Mouse (Mus musculus) heart, postnatal 25 days (tissue): Measurements from ENCODE around the gene Olfml2a. TPM values are rescaled to one million over a fixed set of nuclear protein-coding genes. Genes with fewer than 3 reads are reported as not detected.
A peak's percentile ranks its signal among the peaks of the same experiment; 100 is the strongest.
"Not testable (repeated sequence)": the region's sequence is repeated elsewhere in the genome, so short reads cannot be mapped to it uniquely, and the experiment has no call there.

Experiments
- DNase-seq: peaks from one replicate; pipeline ENCODE4 v3.0.0; 2022; ENCODE audit warnings: low spot score
- intact Hi-C: fragments of 180-260 bp; cut with DNase I; formaldehyde crosslinking; loops from one replicate; pipeline ENCODE4 v1.15.1; 2025
- total RNA-seq, 2 experiments: library from RNA; stranded (reverse); gene quantifications; 2 replicates each; pipeline ENCODE4 v1.2.3; 2021

Gene Olfml2a
- total RNA-seq, 2 experiments from 2014 or later, result 5.2 to 6.3 TPM

- intact Hi-C loops, result loop anchor here (10.0 kb wide), 1 partner anchor 361 kb away; the partner anchor contains the start of gene Psmb7
- DNase-seq, result no peak
These were observed 73.8 kb downstream of the Olfml2a start, which contains the start of gene Rpl35 for GRCm38 (mm10) chr2:39005574-39006079. TSS of gene Rpl35 (minus strand) at chr2:39005624.

- intact Hi-C loops, result loop anchor here (10.0 kb wide), 1 partner anchor 361 kb away; the partner anchor contains the start of gene Psmb7
- no peak for DNase-seq
These were observed 74.5 kb downstream of the Olfml2a start for GRCm38 (mm10) chr2:39006149-39006730.

GRCm38 (mm10) chr2:39007865-39008264, 76.1 kb downstream of the Olfml2a start:
- peak; percentile 87 for DNase-seq
- intact Hi-C loops, result loop anchor here (10.0 kb wide), 1 partner anchor 363 kb away; the partner anchor contains the start of gene Psmb7

- intact Hi-C loops, result loop anchor here (10.0 kb wide), 1 partner anchor 364 kb away; the partner anchor contains the start of gene Psmb7
- no peak for DNase-seq
These were observed 76.6 kb downstream of the Olfml2a start for GRCm38 (mm10) chr2:39008350-39008851.

GRCm38 (mm10) chr2:39008954-39009365, 77.2 kb downstream of the Olfml2a start:
- no peak for DNase-seq
- intact Hi-C loops, result loop anchor here (10.0 kb wide), 1 partner anchor 364 kb away; the partner anchor contains the start of gene Psmb7

- intact Hi-C loops, DNase-seq: not testable (repeated sequence)
These were observed 78.4 kb downstream of the Olfml2a start for GRCm38 (mm10) chr2:39010144-39010543.

GRCm38 (mm10) chr2:39011264-39011663, 79.5 kb downstream of the Olfml2a start:
- intact Hi-C loops, result no loop called here
- DNase-seq, result no peak

GRCm38 (mm10) chr2:39011971-39012370, 80.2 kb downstream of the Olfml2a start:
- intact Hi-C loops, result no loop called here
- no peak for DNase-seq

- intact Hi-C loops, result no loop called here
- no peak for DNase-seq
These were observed 81.0 kb downstream of the Olfml2a start for GRCm38 (mm10) chr2:39012768-39013279.

Other genes starting within 250 kb of the Olfml2a start
- gene Nr5a1, start 217.4 kb upstream of the Olfml2a start, total RNA-seq, result not detected
- gene Nr6a1, start 4.3 kb upstream of the Olfml2a start, total RNA-seq, result 1 to 10 TPM; 1.1 TPM
- gene Wdr38, start 65.5 kb downstream of the Olfml2a start, total RNA-seq, result under 1 TPM; 0.08 TPM
- gene Arpc5l, start 73.4 kb downstream of the Olfml2a start, total RNA-seq, result 10 to 100 TPM; 81.8 to 87.5 TPM
- gene Rpl35, start 73.6 kb downstream of the Olfml2a start, total RNA-seq, result 100 to 1,000 TPM; 298 to 299 TPM
- gene Golga1, start 133.6 kb downstream of the Olfml2a start, total RNA-seq, result 10 to 100 TPM; 14.7 to 15.0 TPM